Mouse (Mus musculus): ENCODE data around the gene Crygs. TPM values are rescaled to one million over a fixed set of nuclear protein-coding genes. Genes with fewer than 3 reads are reported as not detected.

Crygs gene
- total and polyA plus RNA-seq, 3 experiments = not detected

GRCm38 (mm10) chr16:22802786-22803185 lies 8.6 kb downstream of the Crygs start (continued):
- TF ChIP-seq KAT2A (conservative IDR thresholded peaks at IDR 0.05; ENCODE audit: low read depth, low read length) (no peak), BHLHE40 (IDR thresholded peaks at IDR 0.05; ENCODE audit: borderline replicate concordance, low read depth, low read length) (no peak), MYB (IDR thresholded peaks at IDR 0.05; ENCODE audit: low read depth, low read length) (no peak)

- no peaks in the 10 kb centered on the region for H3K27me3 ChIP-seq (ENCODE audit: control insufficient read depth in 1 of 2, insufficient read depth in 2 of 2, low read length in 2 of 2)
- TF ChIP-seq MAZ (IDR thresholded peaks at IDR 0.05; ENCODE audit: low read depth, low read length) (no peak), POLR2AphosphoS5 (IDR thresholded peaks at IDR 0.05; ENCODE audit: borderline replicate concordance, low read depth, low read length) (no peak), ZNF384 (IDR thresholded peaks at IDR 0.05; ENCODE audit: low read depth, low read length) (no peak), NELFE (IDR thresholded peaks at IDR 0.05; ENCODE audit: low read depth, low read length) (no peak), POLR2A (IDR thresholded peaks at IDR 0.05; ENCODE audit: control insufficient read depth in 1 of 2, insufficient read depth in 1 of 2, low read depth in 1 of 2, low read length in 2 of 2, poor library complexity in 1 of 2) (no peak), RCOR1 (IDR thresholded peaks at IDR 0.05; ENCODE audit: low read depth, low read length) (no peak), ZC3H11A (IDR thresholded peaks at IDR 0.05; ENCODE audit: low read depth, low read length) (no peak), MAX (IDR thresholded peaks at IDR 0.05; ENCODE audit: low read length) (no peak), ELF1 (IDR thresholded peaks at IDR 0.05; ENCODE audit: low read depth, low read length) (no peak), HCFC1 (IDR thresholded peaks at IDR 0.05; ENCODE audit: low read depth, low read length) (no peak), TBP (IDR thresholded peaks at IDR 0.05; ENCODE audit: low read depth, low read length) (no peak), POLR2AphosphoS2 (IDR thresholded peaks at IDR 0.05; ENCODE audit: low read length) (no peak), CHD2 (IDR thresholded peaks at IDR 0.05; ENCODE audit: low read length) (no peak), MEF2A (IDR thresholded peaks at IDR 0.05; ENCODE audit: extremely low read depth, insufficient replicate concordance, low read depth, low read length, poor library complexity, severe bottlenecking) (no peak), EP300 (IDR thresholded peaks at IDR 0.05; ENCODE audit: low read depth in 1 of 2, low read length in 2 of 2) (no peak), CTCF (IDR thresholded peaks at IDR 0.05 in 2 of 3, conservative IDR thresholded peaks at IDR 0.05 in 1 of 3; ENCODE audit: control insufficient read depth in 1 of 3, insufficient read depth in 1 of 3, low read depth in 2 of 3, low read length in 3 of 3, poor library complexity in 1 of 3, severe bottlenecking in 1 of 3) (no peak), TCF12 (IDR thresholded peaks at IDR 0.05; ENCODE audit: low read depth, low read length) (no peak), GABPA (IDR thresholded peaks at IDR 0.05; ENCODE audit: low read depth, low read length) (no peak)
These were observed 10.6 kb downstream of the Crygs start for GRCm38 (mm10) chr16:22800849-22801109.

More at GRCm38 (mm10) chr16:22800849-22801109, 10.6 kb downstream of the Crygs start:
- H3K36me3 ChIP-seq (ENCODE audit: control insufficient read depth in 1 of 2, insufficient read depth in 2 of 2, low read length in 2 of 2) = no peaks in the 10 kb centered on the region
- H3K27ac ChIP-seq (ENCODE audit: control insufficient read depth, low read depth, low read length) = no peak overlapping the region
- H3K9me3 ChIP-seq (replicated peaks; ENCODE audit: insufficient read depth, low read length) = no peaks in the 10 kb centered on the region
- no peak for DNase-seq (ENCODE audit: low read depth, low spot score)
- H3K79me2 ChIP-seq (ENCODE audit: control insufficient read depth, insufficient read depth, low read length, poor library complexity) = no peaks in the 10 kb centered on the region
- peaks cover 0 to 4% of the 10 kb centered on the region in 2 experiments; a peak in 2 of 4 replicates for H3K4me1 ChIP-seq (ENCODE audit: control insufficient read depth in 1 of 2, insufficient read depth in 2 of 2, low read length in 2 of 2)
- H3K4me3 ChIP-seq (ENCODE audit: control insufficient read depth in 1 of 2, insufficient read depth in 1 of 2, low read depth in 2 of 2, low read length in 2 of 2) = no peak overlapping the region
- no peak overlapping the region for H3K9ac ChIP-seq (ENCODE audit: control insufficient read depth, low read depth, low read length, poor library complexity, severe bottlenecking)
